Mouse (Mus musculus) liver, adult (tissue): ENCODE results near the gene Gpr152.

Experiments
- GATA4 ChIP-seq: IDR thresholded peaks from 2 replicates; pipeline ENCODE4 v1.6.1; 2014; ENCODE audit warnings: mild to moderate bottlenecking, low read length; ENCODE audit not compliant: insufficient replicate concordance

The Gpr152 gene

DNA sequence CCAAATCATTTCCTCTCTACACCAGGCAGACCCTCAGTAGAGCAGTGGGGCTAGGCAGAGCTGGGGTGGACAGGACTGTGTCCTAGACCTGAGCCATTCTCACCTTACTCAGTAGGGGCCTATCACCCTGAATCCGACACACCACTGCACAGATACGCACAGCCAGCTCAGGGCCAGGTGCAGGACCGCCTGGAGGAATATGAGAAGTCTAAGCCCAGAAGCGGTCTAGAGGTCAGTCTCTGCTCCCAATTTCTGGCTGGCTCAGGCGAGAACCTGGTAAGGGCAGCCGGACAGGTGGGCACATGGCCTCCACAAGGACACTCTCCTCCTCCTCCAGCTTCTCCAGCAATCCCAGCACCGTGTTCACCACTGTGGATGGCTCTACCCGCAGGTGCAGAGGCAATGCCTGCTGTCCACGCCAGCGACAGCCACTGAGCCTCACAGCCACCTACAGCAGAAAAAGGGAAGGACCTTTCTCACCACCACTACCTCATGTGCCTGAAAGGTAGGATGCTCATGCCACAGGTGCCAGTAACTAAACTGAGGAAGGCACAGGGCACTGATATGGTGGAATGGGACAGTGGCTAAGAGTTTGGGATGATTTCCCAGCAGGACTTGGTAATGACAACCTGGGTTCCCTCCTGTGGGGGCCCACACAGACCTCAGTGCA lies 31.3 kb downstream of the Gpr152 start:
- no peak for TF ChIP-seq GATA4

DNA sequence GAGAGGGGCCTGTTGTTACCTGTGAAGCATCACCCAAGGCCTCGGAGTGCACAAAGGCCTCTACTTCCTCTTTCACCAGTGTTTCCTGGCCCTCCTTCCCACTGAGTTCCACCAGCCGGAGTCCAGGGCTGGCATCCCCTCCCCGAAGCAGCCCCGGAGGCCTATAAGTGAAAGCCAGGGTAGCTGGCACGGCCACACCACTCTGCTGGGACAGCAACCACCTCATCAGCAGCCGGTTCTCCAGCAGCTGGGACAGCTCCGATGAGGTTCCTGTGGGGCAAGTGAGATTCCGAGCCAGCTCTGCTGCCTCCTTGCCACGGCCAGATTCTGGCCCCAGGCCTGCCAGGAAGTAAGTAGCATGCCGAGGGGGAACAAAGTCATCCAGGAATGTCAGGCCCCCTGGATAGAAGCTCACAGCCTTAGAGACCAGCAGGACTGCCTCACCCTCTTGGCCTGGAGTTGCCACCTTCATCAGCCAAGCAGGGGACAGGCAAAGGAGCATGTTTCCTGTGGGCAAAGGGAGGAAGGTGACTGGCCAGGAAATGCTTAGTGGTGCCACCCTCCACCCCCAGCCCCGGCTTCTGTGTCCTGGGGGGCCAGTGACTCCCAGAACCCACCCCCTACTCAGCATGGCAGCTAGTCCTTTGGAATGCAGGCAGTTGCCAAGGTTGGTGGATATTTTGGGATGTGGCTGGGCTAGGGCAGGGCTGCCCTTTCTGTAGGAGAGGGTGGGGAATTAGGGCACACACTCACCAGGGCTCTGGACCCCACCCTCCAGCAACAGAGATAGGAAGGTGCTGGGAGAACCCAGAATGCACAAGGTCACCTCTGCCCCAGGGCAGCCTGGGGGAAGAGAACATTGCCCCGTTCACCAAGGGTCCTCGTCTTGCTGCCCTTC lies 32.1 kb downstream of the Gpr152 start:
- TF ChIP-seq GATA4: no peak

DNA sequence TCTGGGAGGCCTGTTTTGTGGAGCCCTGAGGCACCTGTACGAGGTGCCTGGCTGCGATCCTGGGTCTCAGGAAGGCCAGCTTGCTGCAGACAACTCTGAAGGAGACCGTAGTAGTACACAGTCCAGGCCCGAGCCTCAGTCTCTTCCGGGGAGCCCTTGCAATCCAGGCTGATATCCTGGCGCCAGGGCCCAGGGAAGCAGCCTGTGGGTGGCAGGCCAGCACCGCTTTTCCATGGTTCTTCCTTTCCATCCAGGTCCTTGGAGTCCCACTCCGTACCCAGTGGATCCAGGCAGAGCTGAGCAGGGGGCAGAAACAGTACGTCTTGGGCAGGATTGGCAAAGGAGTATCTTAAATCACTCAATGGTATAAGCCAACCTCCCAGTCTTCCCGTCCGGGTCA lies 33.3 kb downstream of the Gpr152 start:
- no peak for TF ChIP-seq GATA4

DNA sequence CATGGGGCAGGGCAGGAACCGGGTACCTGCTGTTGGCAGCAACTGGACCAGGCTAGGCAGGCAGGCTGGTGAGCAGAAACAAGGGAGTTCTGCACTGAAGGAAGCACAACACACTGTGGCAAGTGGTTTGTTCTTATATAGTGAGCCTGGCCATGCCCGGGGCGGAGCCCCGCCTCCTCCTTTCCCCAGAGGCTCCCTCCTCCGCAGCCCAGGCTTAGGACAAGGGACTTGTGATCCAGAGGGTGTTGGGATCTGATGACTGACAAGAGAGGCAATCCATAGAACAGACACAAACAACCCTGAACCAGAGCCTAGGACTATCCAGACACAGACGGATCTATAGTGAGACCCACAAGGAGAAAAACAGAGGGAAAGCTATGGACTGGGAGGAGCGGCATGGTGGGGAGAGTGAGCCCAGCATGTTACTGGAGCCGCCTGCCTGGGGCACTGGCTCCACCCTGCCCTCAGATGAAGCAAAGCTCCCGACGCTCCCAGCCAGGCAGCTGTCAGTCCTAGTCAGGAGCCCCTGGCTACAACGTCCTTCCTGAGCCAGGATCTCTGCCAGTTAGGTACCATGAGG lies 35.9 kb downstream of the Gpr152 start, which contains the start of gene Carns1:
Gene Carns1, minus strand, starts transcription at position 112 of the 580 bp plus-strand sequence.
- TF ChIP-seq GATA4: no peak

DNA sequence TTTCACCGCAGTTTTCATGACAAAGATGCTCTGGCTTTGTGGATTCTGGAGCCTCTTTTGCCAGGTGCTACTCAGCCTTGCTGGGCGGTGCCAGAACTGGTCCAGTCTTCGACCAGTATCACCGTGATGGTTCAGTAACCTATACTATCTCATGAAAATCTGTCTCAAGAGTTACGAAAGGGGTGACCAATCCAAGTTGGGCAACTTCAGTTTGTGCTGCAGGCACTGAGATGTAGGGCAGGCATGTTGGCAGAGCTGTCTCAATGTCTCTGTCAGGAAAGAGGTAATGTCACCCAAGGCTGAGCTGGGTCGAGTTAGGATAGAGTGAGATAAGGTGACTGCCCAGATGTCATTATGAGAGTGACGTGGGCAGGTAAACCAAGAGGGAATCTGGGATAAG lies 40.8 kb downstream of the Gpr152 start:
- no peak for TF ChIP-seq GATA4

DNA sequence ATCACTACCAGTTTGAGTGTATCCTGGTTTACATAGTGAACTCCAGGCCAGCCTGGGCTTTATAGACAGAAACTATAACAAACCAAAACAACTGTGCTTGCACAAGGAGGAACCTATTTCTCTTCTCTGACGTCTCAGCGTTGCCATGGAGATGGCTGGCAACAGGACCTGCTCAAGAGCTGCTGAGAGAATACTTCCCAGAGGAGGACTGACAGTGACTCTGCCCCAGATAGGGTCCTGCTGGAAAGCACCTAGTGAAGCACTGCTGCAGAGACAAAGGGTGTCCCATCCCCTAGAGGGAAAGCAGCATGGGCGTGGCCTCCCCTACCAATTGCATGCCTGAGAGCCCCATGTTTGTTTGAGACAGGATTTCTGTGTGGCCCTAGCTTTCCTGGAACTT lies 42.3 kb downstream of the Gpr152 start:
- no peak for TF ChIP-seq GATA4

DNA sequence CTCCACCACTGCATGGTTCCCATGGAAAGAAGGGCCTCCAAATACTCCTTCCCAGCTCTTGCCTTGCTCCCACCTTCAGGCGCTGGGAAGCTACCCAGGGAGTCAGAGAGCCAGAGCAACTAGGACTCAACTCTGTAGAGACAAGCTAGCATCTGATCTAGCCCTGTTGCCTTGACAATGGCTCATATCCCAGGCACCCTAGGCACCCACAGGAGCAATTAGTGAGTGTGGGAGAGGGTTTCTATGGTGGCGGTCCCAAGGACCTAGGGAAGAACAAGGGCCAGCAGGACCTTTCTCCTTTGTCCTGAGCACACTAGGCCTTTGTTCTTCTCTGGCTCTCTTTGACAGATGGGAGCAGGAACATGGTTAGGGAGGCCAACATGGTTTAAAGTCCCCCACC lies 44.1 kb downstream of the Gpr152 start:
- TF ChIP-seq GATA4: no peak

DNA sequence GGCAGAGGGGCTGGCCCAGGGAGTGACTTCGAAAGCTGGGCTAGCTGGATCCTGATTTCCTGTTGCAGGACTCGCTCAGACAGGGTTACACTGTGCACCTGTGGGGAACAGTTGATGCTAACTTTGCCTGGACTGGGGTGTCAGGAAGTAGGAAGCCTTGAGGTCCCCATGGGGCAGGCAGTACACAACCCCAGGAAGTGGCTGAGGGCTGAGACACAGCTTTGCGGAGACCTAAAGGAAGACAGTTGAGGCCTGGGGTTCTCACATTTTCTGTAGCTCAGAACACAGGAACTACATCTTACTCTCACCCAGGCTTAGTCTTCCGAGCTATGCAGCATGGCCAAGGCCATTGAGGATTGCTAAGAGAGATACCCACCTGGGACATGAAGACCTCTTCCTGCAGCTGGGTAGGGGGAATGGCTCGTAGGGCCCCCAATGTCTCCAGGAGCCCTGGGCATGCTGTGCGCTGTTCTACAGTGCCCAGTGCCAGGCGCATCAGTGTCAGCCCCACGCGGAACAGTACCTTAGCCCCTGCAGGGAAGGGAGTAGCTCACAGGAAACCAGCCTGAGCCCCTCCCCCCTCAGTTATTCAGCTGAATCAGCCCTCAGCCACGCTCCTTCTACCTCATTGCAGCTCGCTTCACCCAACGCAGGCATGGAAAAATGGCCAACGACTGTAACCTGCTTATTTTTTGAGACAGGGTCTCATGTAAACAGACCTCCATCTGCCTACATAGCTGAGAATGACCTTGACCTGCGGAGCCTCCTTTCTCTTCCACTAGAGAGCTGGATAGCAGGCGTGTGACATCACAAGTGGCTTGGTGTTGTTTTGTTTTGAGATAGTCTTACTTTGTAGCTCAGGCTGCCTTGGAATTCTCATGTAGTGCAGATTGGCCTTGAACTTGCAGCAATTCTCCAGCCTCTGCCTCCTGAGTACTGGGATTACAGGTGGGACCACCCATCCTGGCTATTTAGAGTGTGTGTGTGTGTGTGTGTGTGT lies 45.7 kb downstream of the Gpr152 start:
- TF ChIP-seq GATA4: no peak

DNA sequence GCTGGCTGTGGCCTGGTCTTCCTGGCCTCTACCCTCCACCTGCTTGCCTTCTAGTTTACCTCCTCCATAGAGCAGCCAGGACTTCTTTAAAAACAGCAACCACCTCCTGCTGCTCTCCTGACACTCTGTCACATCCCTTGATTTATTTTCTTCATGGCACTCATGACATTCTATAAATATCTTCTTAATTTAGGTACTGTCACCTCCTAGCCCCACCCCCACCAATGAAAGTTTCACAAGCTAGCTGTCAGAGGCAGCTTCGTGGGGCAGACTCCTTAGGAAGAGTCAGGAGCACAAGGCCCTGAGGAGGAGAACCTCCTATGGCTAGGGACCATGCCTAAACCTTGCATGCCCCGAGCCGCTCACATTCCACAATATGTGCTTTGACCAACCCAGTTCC lies 47.7 kb downstream of the Gpr152 start:
- no peak for TF ChIP-seq GATA4

DNA sequence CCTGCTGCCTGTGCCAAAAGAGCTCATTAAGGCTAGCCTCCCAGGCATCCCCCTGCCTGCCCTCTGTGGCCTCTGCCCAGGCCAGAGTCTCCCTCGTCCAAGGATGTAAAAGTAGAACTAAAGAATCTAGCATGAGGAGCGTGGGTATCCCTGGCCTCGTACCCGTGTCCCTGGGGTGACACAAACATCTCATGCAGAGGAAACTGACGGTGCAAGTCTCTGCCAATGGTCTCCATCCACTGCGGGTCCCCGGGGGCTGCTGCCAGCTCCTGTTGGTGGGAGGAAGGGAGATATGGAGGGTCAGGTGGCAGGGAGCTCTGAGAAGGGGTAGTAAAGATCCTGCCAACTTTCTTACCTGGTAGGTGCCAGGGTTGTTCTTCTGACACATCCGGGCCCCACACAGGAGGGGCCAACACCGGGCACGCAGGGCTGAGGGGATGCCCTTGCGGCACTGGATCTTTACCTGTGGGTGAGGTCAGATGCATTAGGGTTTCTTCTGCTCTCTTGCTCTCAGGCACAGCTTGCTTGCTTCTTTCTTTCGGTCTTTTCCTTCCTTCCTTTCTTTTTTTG lies 49.5 kb downstream of the Gpr152 start:
- TF ChIP-seq GATA4: no peak

DNA sequence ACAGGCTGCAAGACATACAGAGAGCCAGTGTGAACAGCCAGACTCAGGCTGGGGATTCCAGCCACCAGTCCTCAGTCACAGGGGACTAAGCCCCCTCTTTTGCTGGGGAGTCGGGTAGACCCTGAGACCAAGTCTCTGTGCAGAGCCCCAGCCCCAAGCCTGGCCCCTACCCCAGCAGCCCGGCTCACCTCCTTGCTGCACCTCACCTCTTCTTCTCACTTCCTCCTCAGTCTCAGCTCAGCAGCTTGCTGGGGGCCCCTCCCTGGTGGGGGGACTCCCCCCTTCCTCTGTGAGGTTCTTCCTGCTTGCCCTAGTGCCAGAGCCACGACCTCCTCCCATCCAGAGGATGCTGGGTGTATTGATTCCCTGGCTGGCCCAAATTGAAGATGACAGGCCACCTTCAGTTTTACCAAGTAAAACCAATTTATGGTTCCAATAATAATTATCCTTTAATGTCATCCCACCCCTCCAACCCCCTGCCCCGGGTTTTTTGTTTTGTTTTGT lies 51.3 kb downstream of the Gpr152 start, which contains the start of gene Tbc1d10c:
Gene Tbc1d10c, minus strand, starts transcription at position 454 of the 504 bp plus-strand sequence.
- TF ChIP-seq GATA4: no peak

DNA sequence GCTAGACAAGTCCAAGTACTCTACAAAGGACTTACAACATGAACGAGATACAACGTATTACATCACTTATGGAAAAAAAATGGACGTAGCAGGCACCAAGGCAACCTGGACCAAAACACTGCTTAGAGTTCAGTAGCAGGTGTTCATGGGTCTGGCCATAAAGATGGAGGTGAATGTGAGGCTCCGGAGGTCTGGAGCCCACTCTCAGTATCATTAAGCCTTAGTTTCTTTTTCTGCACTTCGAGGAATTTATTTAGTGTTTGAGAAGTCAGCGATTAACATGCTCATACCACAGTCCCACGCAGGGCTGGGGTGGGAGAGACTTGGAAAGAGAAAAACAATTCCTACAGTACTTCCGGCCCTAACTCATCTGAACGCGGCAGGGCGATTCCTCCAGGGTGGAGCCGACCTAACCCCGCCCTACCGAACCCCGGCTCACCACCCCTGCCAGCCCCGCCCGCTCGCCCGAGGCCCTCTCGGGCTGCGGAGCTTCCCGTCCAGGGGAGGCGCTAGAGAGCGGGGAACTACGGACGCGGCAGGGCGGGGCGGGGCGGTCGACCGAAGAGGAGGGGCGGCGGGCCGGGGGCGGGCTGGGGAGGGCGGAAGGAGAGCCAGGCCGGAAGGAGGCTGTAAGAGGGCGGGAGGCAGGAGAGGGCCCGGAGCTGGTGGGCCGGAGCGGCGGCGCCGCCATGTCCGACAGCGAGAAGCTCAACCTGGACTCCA lies 52.1 kb downstream of the Gpr152 start, which contains the start of gene Ppp1ca:
Gene Ppp1ca, plus strand, starts transcription at position 538 of the 723 bp plus-strand sequence.
- no peak for TF ChIP-seq GATA4

DNA sequence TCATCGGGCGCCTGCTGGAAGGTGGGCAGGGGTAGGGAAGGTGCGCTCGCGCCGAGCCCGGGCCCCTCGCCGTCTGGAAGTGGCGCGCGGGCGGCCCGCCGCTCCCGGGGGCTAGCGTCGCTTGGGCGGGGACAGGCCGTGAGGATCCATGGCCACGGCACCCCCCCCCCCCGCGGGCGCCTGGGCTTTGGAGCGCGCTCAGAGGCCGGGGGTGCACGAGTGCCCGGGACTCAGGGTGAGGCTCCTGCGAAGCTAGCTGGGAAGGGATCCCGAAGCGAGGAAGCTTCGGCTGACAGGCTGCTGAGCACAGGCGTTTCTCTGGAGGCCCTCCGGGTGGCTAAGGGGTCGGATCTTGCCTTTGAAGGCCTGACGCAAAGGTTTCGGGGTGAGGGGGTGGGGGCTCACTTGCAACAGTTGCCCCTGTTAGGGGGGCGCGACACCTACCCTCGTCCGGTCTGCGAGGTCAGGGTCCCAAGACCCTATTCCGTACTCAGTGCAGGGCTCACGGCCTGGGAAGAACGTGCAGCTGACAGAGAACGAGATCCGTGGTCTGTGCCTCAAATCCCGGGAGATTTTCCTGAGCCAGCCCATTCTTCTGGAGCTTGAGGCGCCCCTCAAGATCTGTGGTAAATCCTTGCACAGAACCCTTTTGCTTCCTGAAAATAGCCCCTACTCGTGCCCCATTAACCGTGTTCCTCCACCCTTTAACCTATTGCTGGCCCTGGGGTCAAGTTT lies 52.8 kb downstream of the Gpr152 start:
- no peak for TF ChIP-seq GATA4
